Mouse (Mus musculus) cerebellum, adult 2 months (tissue): Measurements from ENCODE around the gene Tmem213.

Source experiments
- CTCF ChIP-seq: fragments of 200-500 bp; IDR thresholded peaks from 2 replicates; pipeline ENCODE4 v1.5.1; 2011; ENCODE audit warnings: low read depth, mild to moderate bottlenecking, control low read depth, low read length, moderate library complexity, borderline replicate concordance; ENCODE audit not compliant: insufficient read depth
- POLR2A ChIP-seq: fragments of 200-500 bp; IDR thresholded peaks from 2 replicates; pipeline ENCODE4 v1.6.1; 2011; ENCODE audit warnings: low read length, control low read depth, borderline replicate concordance; ENCODE audit not compliant: insufficient read depth

DNA sequence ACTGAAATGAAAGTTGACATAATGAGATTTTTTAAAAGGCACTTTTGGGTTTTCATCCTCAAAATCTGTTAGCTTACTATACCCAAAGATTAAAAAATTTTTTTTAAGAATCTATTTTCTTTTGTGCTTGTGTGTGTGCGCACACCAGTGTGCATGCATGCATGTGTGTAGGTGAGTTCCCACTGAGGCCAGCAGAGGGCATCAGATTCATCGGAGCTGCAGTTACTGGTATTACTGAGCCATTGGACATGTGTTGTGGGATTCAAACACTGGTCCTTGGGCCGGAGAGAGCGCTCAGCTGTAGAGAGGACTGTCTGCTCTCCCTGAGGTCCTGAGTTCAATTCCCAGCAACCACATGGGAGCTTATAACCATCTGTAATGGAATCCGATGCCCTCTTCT is 20.8 kb downstream of the Tmem213 start:
- TF ChIP-seq CTCF (peak; percentile 5; the same call in 1 of the 2 replicates), POLR2A (no peak)
